Mouse (Mus musculus): ENCODE data around the gene Gm3336. TPM values are rescaled to one million over a fixed set of nuclear protein-coding genes. Genes with fewer than 3 reads are reported as not detected.

Gene Gm3336
- polyA plus RNA-seq, 1 experiment = not detected

DNA sequence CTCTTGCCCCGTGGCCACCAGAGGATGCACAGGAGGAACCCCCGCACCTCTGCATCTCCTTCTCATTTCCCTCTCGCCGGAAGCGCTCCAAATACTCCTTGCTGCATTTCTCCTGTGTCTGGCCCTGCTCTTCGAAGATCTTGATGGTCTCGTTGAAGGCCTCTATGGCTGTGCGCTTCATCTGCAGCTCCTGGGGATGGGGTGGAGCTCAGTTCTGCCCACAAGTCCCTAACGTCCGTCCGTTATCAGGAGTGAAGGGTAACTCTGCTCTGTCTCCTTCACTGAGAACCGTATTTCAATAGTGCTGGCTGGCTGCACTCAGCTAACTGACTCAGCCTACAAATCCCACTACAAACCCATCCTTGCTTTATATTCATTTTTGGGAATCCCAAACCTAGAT is 51.5 kb downstream of the Gm3336 start:
- Histone ChIP-seq H3K36me3 (ENCODE audit: control insufficient read depth, insufficient read depth) (peaks cover 32% of the 10 kb centered on the region), H3ac (ENCODE audit: control insufficient read depth, insufficient read length, low read depth) (no peak overlapping the region), H3K79me2 (ENCODE audit: control insufficient read depth, insufficient read depth) (peaks cover 29% of the 10 kb centered on the region), H3K27me3 (ENCODE audit: control insufficient read depth, insufficient read depth, insufficient read length) (no peaks in the 10 kb centered on the region), H3K79me3 (ENCODE audit: low read depth) (peaks cover 4% of the 10 kb centered on the region), H3K4me3 (ENCODE audit: insufficient read depth, poor library complexity, severe bottlenecking) (no peak overlapping the region)
- TF ChIP-seq MAX (IDR thresholded peaks at IDR 0.05) = no peak
- no peak for TF ChIP-seq FOSL1 (IDR thresholded peaks at IDR 0.05; ENCODE audit: insufficient read depth, low read length, poor library complexity, severe bottlenecking)
- no peak for TF ChIP-seq CEBPB (IDR thresholded peaks at IDR 0.05; ENCODE audit: low read depth)
- TF ChIP-seq CTCF (IDR thresholded peaks at IDR 0.05; ENCODE audit: control insufficient read depth, insufficient read depth, insufficient read length) = no peak
- no peak for TF ChIP-seq USF1 (IDR thresholded peaks at IDR 0.05; ENCODE audit: low read depth)

DNA sequence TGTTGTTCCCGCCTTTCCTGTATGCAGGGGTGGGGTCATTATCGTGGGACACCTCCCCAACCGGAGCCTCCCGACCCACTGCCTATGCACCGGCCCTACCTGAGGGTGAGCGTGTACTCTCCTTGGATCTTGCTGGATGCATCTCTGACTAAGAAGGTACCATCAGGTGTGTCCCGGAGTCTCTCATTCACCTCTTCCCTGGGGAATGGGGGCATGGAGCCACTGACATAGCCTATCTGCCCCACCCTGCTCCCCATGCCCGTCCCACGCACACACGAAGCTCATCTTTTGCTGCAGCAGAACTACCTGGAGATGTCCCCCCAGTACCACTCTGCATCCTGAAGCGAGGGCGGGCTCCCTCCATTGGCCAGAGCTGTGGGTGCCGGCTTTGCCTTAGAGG is 52.4 kb downstream of the Gm3336 start:
- no peak for TF ChIP-seq CEBPB (IDR thresholded peaks at IDR 0.05; ENCODE audit: low read depth)
- TF ChIP-seq USF1 (IDR thresholded peaks at IDR 0.05; ENCODE audit: low read depth) = no peak
- TF ChIP-seq MAX (IDR thresholded peaks at IDR 0.05) = no peak
- no peak for TF ChIP-seq MYOG (IDR thresholded peaks at IDR 0.05; ENCODE audit: control insufficient read depth, extremely low read depth, insufficient read length)
- no peak for TF ChIP-seq CTCF (IDR thresholded peaks at IDR 0.05; ENCODE audit: control insufficient read depth, insufficient read depth, insufficient read length)
- no peak for TF ChIP-seq MYOD1 (IDR thresholded peaks at IDR 0.05; ENCODE audit: control insufficient read depth, insufficient read length, low read depth)
- TF ChIP-seq FOSL1 (IDR thresholded peaks at IDR 0.05; ENCODE audit: insufficient read depth, low read length, poor library complexity, severe bottlenecking) = no peak
- Histone ChIP-seq H3ac (ENCODE audit: control insufficient read depth, insufficient read length, low read depth) (no peak overlapping the region), H3K27me3 (ENCODE audit: control insufficient read depth, insufficient read depth, insufficient read length) (no peaks in the 10 kb centered on the region), H3K4me3 (ENCODE audit: insufficient read depth, poor library complexity, severe bottlenecking) (no peak overlapping the region), H3K79me3 (ENCODE audit: low read depth) (peaks cover 8% of the 10 kb centered on the region), H3K79me2 (ENCODE audit: control insufficient read depth, insufficient read depth) (peaks cover 32% of the 10 kb centered on the region), H3K36me3 (ENCODE audit: control insufficient read depth, insufficient read depth) (peaks cover 32% of the 10 kb centered on the region)

GRCm38 (mm10) chr8:70771217-70771616 is 52.9 kb downstream of the Gm3336 start:
- Histone ChIP-seq H3K79me2 (ENCODE audit: control insufficient read depth, insufficient read depth) (peaks cover 36% of the 10 kb centered on the region), H3K36me3 (ENCODE audit: control insufficient read depth, insufficient read depth) (peaks cover 32% of the 10 kb centered on the region), H3K79me3 (ENCODE audit: low read depth) (peaks cover 8% of the 10 kb centered on the region), H3K4me3 (ENCODE audit: insufficient read depth, poor library complexity, severe bottlenecking) (no peak overlapping the region), H3ac (ENCODE audit: control insufficient read depth, insufficient read length, low read depth) (no peak overlapping the region), H3K27me3 (ENCODE audit: control insufficient read depth, insufficient read depth, insufficient read length) (no peaks in the 10 kb centered on the region)
- TF ChIP-seq USF1 (IDR thresholded peaks at IDR 0.05; ENCODE audit: low read depth) (no peak), MAX (IDR thresholded peaks at IDR 0.05) (no peak), CEBPB (IDR thresholded peaks at IDR 0.05; ENCODE audit: low read depth) (no peak), FOSL1 (IDR thresholded peaks at IDR 0.05; ENCODE audit: insufficient read depth, low read length, poor library complexity, severe bottlenecking) (no peak), CTCF (IDR thresholded peaks at IDR 0.05; ENCODE audit: control insufficient read depth, insufficient read depth, insufficient read length) (no peak), MYOG (IDR thresholded peaks at IDR 0.05; ENCODE audit: control insufficient read depth, extremely low read depth, insufficient read length) (no peak), MYOD1 (IDR thresholded peaks at IDR 0.05; ENCODE audit: control insufficient read depth, insufficient read length, low read depth) (no peak)

DNA sequence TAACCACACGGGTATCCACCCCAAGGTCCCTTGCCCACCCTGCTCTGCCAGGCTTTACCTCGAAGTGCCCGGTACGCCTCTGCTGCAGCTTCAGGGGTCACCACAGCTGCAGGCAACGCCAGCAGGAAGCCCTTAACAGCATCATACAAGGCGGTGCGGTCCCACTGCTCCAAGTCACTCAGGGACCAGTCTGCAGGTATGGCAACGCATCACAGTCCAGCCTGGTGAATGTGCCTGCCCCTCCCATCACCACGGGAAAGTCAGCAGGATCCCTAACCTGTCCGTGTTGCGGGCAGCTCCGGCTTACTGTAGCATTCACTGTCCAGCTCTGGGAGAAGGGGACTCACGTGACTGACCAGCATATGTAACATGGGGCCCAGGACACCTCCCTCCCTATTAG is 53.7 kb downstream of the Gm3336 start:
- H3K27me3 ChIP-seq (ENCODE audit: control insufficient read depth, insufficient read depth, insufficient read length) = no peaks in the 10 kb centered on the region
- no peak overlapping the region for H3K4me3 ChIP-seq (ENCODE audit: insufficient read depth, poor library complexity, severe bottlenecking)
- peaks cover 32% of the 10 kb centered on the region for H3K36me3 ChIP-seq (ENCODE audit: control insufficient read depth, insufficient read depth)
- TF ChIP-seq CTCF (IDR thresholded peaks at IDR 0.05; ENCODE audit: control insufficient read depth, insufficient read depth, insufficient read length) (no peak), USF1 (IDR thresholded peaks at IDR 0.05; ENCODE audit: low read depth) (no peak), MYOD1 (IDR thresholded peaks at IDR 0.05; ENCODE audit: control insufficient read depth, insufficient read length, low read depth) (no peak), MAX (IDR thresholded peaks at IDR 0.05) (no peak), FOSL1 (IDR thresholded peaks at IDR 0.05; ENCODE audit: insufficient read depth, low read length, poor library complexity, severe bottlenecking) (no peak), CEBPB (IDR thresholded peaks at IDR 0.05; ENCODE audit: low read depth) (no peak), MYOG (IDR thresholded peaks at IDR 0.05; ENCODE audit: control insufficient read depth, extremely low read depth, insufficient read length) (no peak)
- H3K79me2 ChIP-seq (ENCODE audit: control insufficient read depth, insufficient read depth) = peaks cover 38% of the 10 kb centered on the region
- peaks cover 8% of the 10 kb centered on the region for H3K79me3 ChIP-seq (ENCODE audit: low read depth)
- no peak overlapping the region for H3ac ChIP-seq (ENCODE audit: control insufficient read depth, insufficient read length, low read depth)

Other genes starting within 250 kb of the Gm3336 start
- 34.4 TPM for gene Klhl26, start 241.6 kb upstream of the Gm3336 start, polyA plus RNA-seq (2012; fragmentation: generic; extraction: Trizol)
- gene Tmem59l, start 231.2 kb upstream of the Gm3336 start, polyA plus RNA-seq (2012; fragmentation: generic; extraction: Trizol) = 0.36 TPM
- 294 TPM for gene Crlf1, start 225.4 kb upstream of the Gm3336 start, polyA plus RNA-seq (2012; fragmentation: generic; extraction: Trizol)
- gene Rex1bd, start 211.8 kb upstream of the Gm3336 start, polyA plus RNA-seq (2012; fragmentation: generic; extraction: Trizol) = 199 TPM
- gene Uba52, start 207.7 kb upstream of the Gm3336 start, polyA plus RNA-seq (2012; fragmentation: generic; extraction: Trizol) = 1,556 TPM
- 256 TPM for gene Fkbp8, start 190.8 kb upstream of the Gm3336 start, polyA plus RNA-seq (2012; fragmentation: generic; extraction: Trizol)
- 47.5 TPM for gene Kxd1, start 190.6 kb upstream of the Gm3336 start, polyA plus RNA-seq (2012; fragmentation: generic; extraction: Trizol)
- gene Ell, start 179.1 kb upstream of the Gm3336 start, polyA plus RNA-seq (2012; fragmentation: generic; extraction: Trizol) = 12.3 TPM
- gene Isyna1, start 124.2 kb upstream of the Gm3336 start, polyA plus RNA-seq (2012; fragmentation: generic; extraction: Trizol) = 78.6 TPM
- gene Ssbp4, start 109.7 kb upstream of the Gm3336 start, polyA plus RNA-seq (2012; fragmentation: generic; extraction: Trizol) = 193 TPM
- not detected for gene Lrrc25, start 102.4 kb upstream of the Gm3336 start, polyA plus RNA-seq (2012; fragmentation: generic; extraction: Trizol)
- 20.9 TPM for gene Gdf15, start 86.1 kb upstream of the Gm3336 start, polyA plus RNA-seq (2012; fragmentation: generic; extraction: Trizol)
- 34.9 TPM for gene Pgpep1, start 58.2 kb upstream of the Gm3336 start, polyA plus RNA-seq (2012; fragmentation: generic; extraction: Trizol)
- gene Lsm4, start 45.3 kb upstream of the Gm3336 start, polyA plus RNA-seq (2012; fragmentation: generic; extraction: Trizol) = 300 TPM
- gene Jund, start 19.6 kb upstream of the Gm3336 start, polyA plus RNA-seq (2012; fragmentation: generic; extraction: Trizol) = 128 TPM
- 0.01 TPM for gene Iqcn, start 15.1 kb upstream of the Gm3336 start, polyA plus RNA-seq (2012; fragmentation: generic; extraction: Trizol)
- gene Pde4c, start 5.2 kb downstream of the Gm3336 start, polyA plus RNA-seq (2012; fragmentation: generic; extraction: Trizol) = 0.01 TPM
- gene Rab3a, start 36.1 kb downstream of the Gm3336 start, polyA plus RNA-seq (2012; fragmentation: generic; extraction: Trizol) = 14.4 TPM
- 86.8 TPM for gene Mpv17l2, start 42.4 kb downstream of the Gm3336 start, polyA plus RNA-seq (2012; fragmentation: generic; extraction: Trizol)
- 71.7 TPM for gene Pik3r2, start 58.2 kb downstream of the Gm3336 start, polyA plus RNA-seq (2012; fragmentation: generic; extraction: Trizol)
- gene Mast3, start 86.5 kb downstream of the Gm3336 start, polyA plus RNA-seq (2012; fragmentation: generic; extraction: Trizol) = 32.5 TPM
- gene Il12rb1, start 89.9 kb downstream of the Gm3336 start, polyA plus RNA-seq (2012; fragmentation: generic; extraction: Trizol) = 29.3 TPM
- 4.4 TPM for gene Arrdc2, start 121.2 kb downstream of the Gm3336 start, polyA plus RNA-seq (2012; fragmentation: generic; extraction: Trizol)
- gene Kcnn1, start 144.7 kb downstream of the Gm3336 start, polyA plus RNA-seq (2012; fragmentation: generic; extraction: Trizol) = 3.2 TPM
- gene Ccdc124, start 155.4 kb downstream of the Gm3336 start, polyA plus RNA-seq (2012; fragmentation: generic; extraction: Trizol) = 142 TPM
- gene Slc5a5, start 174.2 kb downstream of the Gm3336 start, polyA plus RNA-seq (2012; fragmentation: generic; extraction: Trizol) = 0.13 TPM
- gene Rpl18a, start 178.9 kb downstream of the Gm3336 start, polyA plus RNA-seq (2012; fragmentation: generic; extraction: Trizol) = 4,918 TPM
- 59.7 TPM for gene Map1s, start 187.4 kb downstream of the Gm3336 start, polyA plus RNA-seq (2012; fragmentation: generic; extraction: Trizol)

Measured in C2C12 (cell line).